Mouse (Mus musculus): ENCODE results near the gene Man1b1. TPM values are rescaled to one million over a fixed set of nuclear protein-coding genes. Genes with fewer than 3 reads are reported as not detected.

The Man1b1 gene
- polyA plus RNA-seq, 1 experiment from 2014 or later: 85.5 TPM

DNA sequence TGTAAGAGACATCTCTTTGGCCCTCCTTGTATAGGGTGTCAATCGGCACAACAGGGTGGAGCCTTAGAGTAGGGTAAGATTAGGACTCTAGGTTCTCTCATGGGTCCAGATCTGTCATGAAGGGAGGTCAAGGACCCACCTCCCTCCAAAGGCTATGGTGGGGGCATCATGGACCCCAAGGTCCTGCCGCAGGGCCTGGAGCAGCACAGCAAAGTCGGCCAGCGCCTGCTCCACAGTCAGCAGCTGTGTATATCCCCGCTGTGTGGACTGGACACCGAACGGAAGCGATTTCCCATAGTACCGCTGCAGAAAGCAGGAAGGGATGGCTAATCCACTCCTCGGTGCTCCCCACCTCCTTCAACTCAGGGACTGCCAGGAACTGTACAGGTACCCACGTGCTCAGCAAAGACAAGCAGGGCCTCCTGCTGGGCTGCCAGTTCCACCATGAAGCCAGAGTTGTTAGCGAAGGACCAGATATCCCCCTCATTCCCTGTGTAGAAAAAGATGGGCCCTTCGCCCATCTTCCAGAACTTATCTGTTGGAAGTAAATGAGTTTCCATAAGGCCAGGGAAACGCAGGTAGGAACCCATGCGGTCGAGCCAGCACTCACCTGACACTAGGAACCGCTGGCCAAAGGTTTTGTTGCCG is 23.4 kb downstream of the Man1b1 start:
- WGBS: 38% methylated on average over 18 of the region's 18 CpGs
- H3K36me3 ChIP-seq (ENCODE audit: control insufficient read depth, insufficient read depth, low read length): peaks cover 16% of the 10 kb centered on the region

DNA sequence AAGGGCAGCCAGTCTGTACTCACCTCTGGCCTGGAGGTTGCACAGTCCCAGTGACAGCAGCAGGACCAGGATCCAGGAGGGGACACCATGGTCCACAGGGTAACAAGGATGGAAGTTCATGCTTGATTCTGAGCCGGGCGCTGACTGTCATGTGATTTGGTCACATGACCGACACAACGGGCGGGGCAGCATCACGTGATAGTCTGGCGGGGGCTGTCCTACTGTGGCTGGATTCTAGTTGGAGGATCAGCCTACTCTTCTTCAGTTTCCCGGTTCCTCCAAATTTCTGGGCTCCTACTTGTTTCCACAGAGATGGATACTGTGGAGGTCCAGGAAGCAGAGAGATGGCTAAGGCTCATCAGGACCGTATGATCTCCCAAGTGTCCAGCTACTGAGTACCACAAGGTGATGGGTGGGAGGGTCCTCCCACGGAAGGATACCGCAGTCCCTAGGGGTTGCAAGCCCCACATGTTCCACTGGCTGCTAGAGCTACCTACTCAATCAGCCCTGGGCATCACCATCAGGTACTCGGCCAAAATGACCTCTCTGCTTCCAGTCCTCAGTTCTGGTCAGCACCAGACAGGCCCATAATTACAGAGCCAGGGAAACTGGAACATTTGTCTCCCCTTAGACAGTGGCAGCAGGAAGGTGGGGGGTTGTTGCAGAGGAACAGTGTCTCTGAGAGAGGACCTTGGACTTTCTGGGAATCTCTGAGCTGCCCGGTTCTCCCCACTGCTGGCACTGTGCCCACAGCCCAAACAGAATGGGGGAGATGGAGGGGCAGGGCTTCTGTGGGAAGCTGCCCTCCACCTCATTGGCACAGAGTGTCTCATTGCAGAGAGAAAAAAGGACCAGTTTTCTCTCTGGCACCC is 24.3 kb downstream of the Man1b1 start, which contains the start of gene Dpp7:
Gene Dpp7, minus strand, starts transcription at position 152 of the 872 bp plus-strand sequence.
- Histone ChIP-seq H3K9ac (replicated peaks; ENCODE audit: low read depth, low read length) (peak within 1 kb of the TSS; percentile 56), H3K27me3 (ENCODE audit: control insufficient read depth, insufficient read depth, low read length) (no peaks in the 10 kb centered on the region), H3K4me1 (ENCODE audit: control insufficient read depth, insufficient read depth, low read length) (peaks cover 14% of the 10 kb centered on the region), H3K4me3 (ENCODE audit: low read depth, low read length) (peak within 1 kb of the TSS; percentile 47), H3K4me2 (ENCODE audit: low read depth, low read length) (peak within 1 kb of the TSS; percentile 89), H3K36me3 (ENCODE audit: control insufficient read depth, insufficient read depth, low read length) (peaks cover 8% of the 10 kb centered on the region), H3K27ac (ENCODE audit: low read depth, low read length) (no peak within 1 kb of the TSS), H3K9me3 (ENCODE audit: control insufficient read depth, low read length) (no peaks in the 10 kb centered on the region)
- 6% methylated on average over 13 of the region's 13 CpGs for WGBS
- ATAC-seq (ENCODE audit: low read depth): peak; percentile 81

More for the DNA sequence above, 23.4 kb downstream of the Man1b1 start:
- Histone ChIP-seq H3K4me1 (ENCODE audit: control insufficient read depth, insufficient read depth, low read length) (peaks cover 14% of the 10 kb centered on the region), H3K4me3 (ENCODE audit: low read depth, low read length) (peak overlapping the region; percentile 47), H3K27ac (ENCODE audit: low read depth, low read length) (no peak overlapping the region), H3K9me3 (ENCODE audit: control insufficient read depth, low read length) (no peaks in the 10 kb centered on the region), H3K4me2 (ENCODE audit: low read depth, low read length) (peak overlapping the region; percentile 89), H3K9ac (replicated peaks; ENCODE audit: low read depth, low read length) (peak overlapping the region; percentile 56), H3K27me3 (ENCODE audit: control insufficient read depth, insufficient read depth, low read length) (no peaks in the 10 kb centered on the region)
- ATAC-seq (ENCODE audit: low read depth): peak; percentile 15; the same call in 1 of the 2 replicates

DNA sequence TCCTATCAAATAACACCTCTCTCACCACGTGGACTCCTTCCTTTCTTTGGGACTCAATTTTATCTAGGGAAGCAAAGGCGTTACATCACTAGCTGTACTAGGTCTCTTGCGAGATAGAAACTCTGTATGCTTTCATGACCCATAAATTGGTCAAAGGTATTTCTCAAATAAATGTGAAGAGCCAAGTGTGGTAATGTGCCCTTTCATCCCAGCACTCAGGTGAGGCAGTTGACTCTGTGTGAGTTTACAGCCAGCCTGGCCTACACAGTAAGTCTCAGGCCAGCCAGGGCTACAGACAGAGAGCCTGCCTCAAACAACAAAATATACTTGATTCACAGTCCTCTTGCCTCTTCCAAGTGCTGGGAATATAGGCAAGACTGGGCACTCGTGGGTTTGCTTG is 27.7 kb downstream of the Man1b1 start:
- ATAC-seq (ENCODE audit: low read depth): no peak
- WGBS: 77% methylated on average over 4 of the region's 4 CpGs

DNA sequence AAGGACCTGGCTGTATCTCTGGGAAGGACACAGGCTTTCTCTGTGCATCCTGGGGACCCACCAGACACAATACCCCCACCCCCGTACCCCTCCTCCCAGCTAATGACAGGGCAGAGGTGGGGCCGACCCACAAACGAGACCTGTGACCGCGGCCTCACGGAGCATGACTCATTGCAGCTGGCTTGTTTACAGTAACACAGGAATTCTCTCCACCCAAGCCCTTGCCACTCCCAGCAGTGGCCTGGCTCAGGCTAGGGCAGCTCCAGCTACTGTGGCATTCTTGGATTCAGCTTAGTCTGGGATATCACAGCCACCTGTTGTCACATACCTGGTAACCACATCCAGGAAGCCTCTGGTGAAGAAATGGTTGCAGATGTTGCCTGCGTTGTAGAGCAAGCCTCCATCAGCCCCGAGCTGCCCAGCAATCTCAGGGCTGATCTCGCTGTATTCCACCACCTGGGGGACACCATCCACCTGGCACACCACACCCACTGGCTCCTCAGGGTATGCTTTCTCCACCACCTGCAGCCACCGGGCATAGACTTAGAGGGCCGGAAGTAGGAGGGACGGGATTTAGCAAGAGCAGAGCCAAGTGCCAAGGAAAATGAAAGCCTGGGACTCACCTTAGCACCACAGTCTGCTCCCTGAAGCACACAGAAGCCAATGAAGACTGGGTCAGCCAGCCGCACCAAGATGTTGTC is 31.5 kb downstream of the Man1b1 start:
- Histone ChIP-seq H3K36me3 (ENCODE audit: control insufficient read depth, insufficient read depth, low read length) (no peaks in the 10 kb centered on the region), H3K9ac (replicated peaks; ENCODE audit: low read depth, low read length) (no peak overlapping the region), H3K27me3 (ENCODE audit: control insufficient read depth, insufficient read depth, low read length) (peaks cover 17% of the 10 kb centered on the region), H3K4me1 (ENCODE audit: control insufficient read depth, insufficient read depth, low read length) (0 out of 2 replicates have a peak, but pooled peaks cover 4% of the 10 kb centered on the region), H3K27ac (ENCODE audit: low read depth, low read length) (no peak overlapping the region), H3K4me3 (ENCODE audit: low read depth, low read length) (no peak overlapping the region), H3K9me3 (ENCODE audit: control insufficient read depth, low read length) (no peaks in the 10 kb centered on the region), H3K4me2 (ENCODE audit: low read depth, low read length) (no peak overlapping the region)
- no peak for ATAC-seq (ENCODE audit: low read depth)
- 72% methylated on average over 13 of the region's 13 CpGs for WGBS

More for the DNA sequence above, 27.7 kb downstream of the Man1b1 start:
- Histone ChIP-seq H3K4me1 (ENCODE audit: control insufficient read depth, insufficient read depth, low read length) (peaks cover 14% of the 10 kb centered on the region), H3K27ac (ENCODE audit: low read depth, low read length) (no peak overlapping the region), H3K9ac (replicated peaks; ENCODE audit: low read depth, low read length) (no peak overlapping the region), H3K9me3 (ENCODE audit: control insufficient read depth, low read length) (no peaks in the 10 kb centered on the region), H3K27me3 (ENCODE audit: control insufficient read depth, insufficient read depth, low read length) (peaks cover 6% of the 10 kb centered on the region; the same call in 1 of the 2 replicates), H3K4me3 (ENCODE audit: low read depth, low read length) (no peak overlapping the region), H3K36me3 (ENCODE audit: control insufficient read depth, insufficient read depth, low read length) (no peaks in the 10 kb centered on the region), H3K4me2 (ENCODE audit: low read depth, low read length) (no peak overlapping the region)

DNA sequence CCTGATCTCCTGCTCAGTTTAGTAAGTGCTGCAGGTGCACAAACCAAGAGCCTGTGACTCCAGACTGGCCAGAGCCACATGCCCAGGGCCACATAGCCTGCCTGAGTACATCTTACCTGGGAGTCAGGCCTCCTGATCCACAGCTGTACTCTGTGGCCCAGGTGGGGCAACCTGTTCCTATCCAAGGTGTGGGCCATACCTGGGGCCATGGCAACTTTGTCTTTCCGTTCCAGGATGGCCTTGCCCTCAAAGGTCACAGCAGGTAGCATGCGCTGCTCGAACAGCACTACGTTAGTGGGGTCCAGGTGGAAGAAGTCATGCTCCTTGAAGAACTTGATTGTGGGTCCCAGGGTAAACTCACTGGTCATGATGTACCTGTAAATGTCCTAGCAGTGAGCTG is 32.2 kb downstream of the Man1b1 start:
- no peaks in the 10 kb centered on the region for H3K36me3 ChIP-seq (ENCODE audit: control insufficient read depth, insufficient read depth, low read length)
- H3K27me3 ChIP-seq (ENCODE audit: control insufficient read depth, insufficient read depth, low read length): peaks cover 17% of the 10 kb centered on the region
- H3K9me3 ChIP-seq (ENCODE audit: control insufficient read depth, low read length): no peaks in the 10 kb centered on the region
- no peak overlapping the region for H3K27ac ChIP-seq (ENCODE audit: low read depth, low read length)
- no peak overlapping the region for H3K4me3 ChIP-seq (ENCODE audit: low read depth, low read length)
- peak overlapping the region; percentile 99; the same call in 1 of the 2 replicates for H3K4me2 ChIP-seq (ENCODE audit: low read depth, low read length)
- H3K4me1 ChIP-seq (ENCODE audit: control insufficient read depth, insufficient read depth, low read length): 0 out of 2 replicates have a peak, but pooled peaks cover 4% of the 10 kb centered on the region
- WGBS: 87% methylated on average over 4 of the region's 4 CpGs
- ATAC-seq (ENCODE audit: low read depth): no peak
- H3K9ac ChIP-seq (replicated peaks; ENCODE audit: low read depth, low read length): no peak overlapping the region

DNA sequence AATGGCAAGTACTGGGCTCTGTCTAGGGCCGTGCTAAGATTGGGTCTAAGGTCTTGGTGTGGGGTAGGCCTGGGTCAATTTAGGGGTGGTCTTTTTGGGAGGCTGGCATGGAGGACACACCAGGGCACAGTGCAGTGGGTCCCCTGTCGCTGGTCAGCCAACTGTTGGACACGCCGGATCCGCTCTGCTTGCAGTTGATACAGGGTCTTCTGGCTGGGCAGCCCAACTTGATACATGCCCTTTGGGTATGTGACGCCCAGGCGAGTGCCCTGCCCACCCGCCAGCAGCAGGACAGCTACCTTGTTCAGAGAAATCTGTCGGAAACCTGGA is 32.6 kb downstream of the Man1b1 start:
- H3K4me2 ChIP-seq (ENCODE audit: low read depth, low read length): peak overlapping the region; percentile 99
- no peak overlapping the region for H3K27ac ChIP-seq (ENCODE audit: low read depth, low read length)
- H3K36me3 ChIP-seq (ENCODE audit: control insufficient read depth, insufficient read depth, low read length): no peaks in the 10 kb centered on the region
- 0 out of 2 replicates have a peak, but pooled peaks cover 4% of the 10 kb centered on the region for H3K4me1 ChIP-seq (ENCODE audit: control insufficient read depth, insufficient read depth, low read length)
- WGBS: 36% methylated on average over 9 of the region's 9 CpGs
- peak overlapping the region; percentile 47 for H3K4me3 ChIP-seq (ENCODE audit: low read depth, low read length)
- ATAC-seq (ENCODE audit: low read depth): 0 out of 2 replicates have a peak, but pooled peaks have one; percentile 22
- no peaks in the 10 kb centered on the region for H3K9me3 ChIP-seq (ENCODE audit: control insufficient read depth, low read length)
- H3K9ac ChIP-seq (replicated peaks; ENCODE audit: low read depth, low read length): peak overlapping the region; percentile 63; the same call in 1 of the 2 replicates
- peaks cover 17% of the 10 kb centered on the region for H3K27me3 ChIP-seq (ENCODE audit: control insufficient read depth, insufficient read depth, low read length)

DNA sequence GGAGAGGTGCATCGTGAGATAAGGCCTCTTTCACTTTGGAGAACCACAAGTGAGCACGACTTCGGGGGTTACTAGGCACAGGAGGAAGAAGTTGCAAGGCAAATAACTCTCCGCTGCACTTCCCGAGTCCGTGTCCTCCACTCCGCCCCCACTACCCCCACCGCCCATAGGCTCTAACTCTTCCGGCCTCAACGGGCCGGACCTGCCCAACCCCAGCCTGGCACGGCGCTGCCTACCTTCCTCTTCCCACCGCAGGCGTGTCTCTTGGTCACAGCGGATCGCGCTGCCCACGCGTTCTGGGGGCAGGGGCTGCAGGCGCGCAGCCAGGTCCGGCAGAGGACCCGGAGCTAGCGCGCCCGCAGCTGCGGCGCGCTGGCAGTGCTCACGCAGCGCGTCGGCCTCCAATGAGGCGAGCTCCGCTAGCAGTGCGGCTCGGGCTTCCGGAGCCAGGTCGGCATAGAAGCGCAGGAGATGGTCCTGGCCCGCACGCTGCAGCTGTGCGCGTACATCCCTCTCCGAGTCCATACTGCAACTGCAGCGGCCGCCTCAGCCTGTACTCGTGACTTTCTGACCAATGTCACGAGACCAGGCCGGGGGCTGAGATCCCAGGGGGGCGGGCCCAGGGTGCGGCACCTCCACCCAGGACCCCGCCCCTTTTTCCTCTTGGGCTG is 33.1 kb downstream of the Man1b1 start, which contains the start of gene Uap1l1:
Gene Uap1l1, minus strand, starts transcription at position 592 of the 671 bp plus-strand sequence.
- WGBS: under 1% methylated on average over 54 of the region's 54 CpGs
- Histone ChIP-seq H3K27me3 (ENCODE audit: control insufficient read depth, insufficient read depth, low read length) (peaks cover 17% of the 10 kb centered on the region), H3K27ac (ENCODE audit: low read depth, low read length) (no peak within 1 kb of the TSS), H3K4me2 (ENCODE audit: low read depth, low read length) (peak within 1 kb of the TSS; percentile 99), H3K9me3 (ENCODE audit: control insufficient read depth, low read length) (no peaks in the 10 kb centered on the region), H3K36me3 (ENCODE audit: control insufficient read depth, insufficient read depth, low read length) (no peaks in the 10 kb centered on the region), H3K9ac (replicated peaks; ENCODE audit: low read depth, low read length) (peak within 1 kb of the TSS; percentile 63), H3K4me1 (ENCODE audit: control insufficient read depth, insufficient read depth, low read length) (0 out of 2 replicates have a peak, but pooled peaks cover 4% of the 10 kb centered on the region), H3K4me3 (ENCODE audit: low read depth, low read length) (peak within 1 kb of the TSS; percentile 47)
- peak; percentile 83 for ATAC-seq (ENCODE audit: low read depth)

DNA sequence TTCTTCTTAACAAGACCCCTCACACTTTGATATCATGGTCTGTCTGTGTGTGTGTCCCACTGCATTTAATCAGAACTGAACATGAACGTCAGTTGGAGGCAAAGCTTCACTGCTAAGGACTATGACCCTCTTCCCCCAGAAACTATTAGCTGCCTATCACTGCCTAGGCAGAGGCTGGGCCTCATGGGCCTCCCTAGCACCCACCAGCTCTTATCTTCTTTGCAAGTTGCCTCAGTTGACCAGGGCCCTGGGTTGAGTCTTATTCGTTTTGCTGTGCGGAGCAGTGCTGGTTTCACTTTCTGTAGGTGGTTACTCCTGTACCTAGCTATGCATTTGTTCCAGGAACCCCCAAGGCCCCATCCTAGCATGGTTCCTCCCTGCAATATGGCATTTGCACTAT is 37.9 kb downstream of the Man1b1 start:
- no peak overlapping the region for H3K4me3 ChIP-seq (ENCODE audit: low read depth, low read length)
- no peak for ATAC-seq (ENCODE audit: low read depth)
- 89% methylated on average over 3 of the region's 3 CpGs for WGBS

More for the DNA sequence above, 37.9 kb downstream of the Man1b1 start:
- Histone ChIP-seq H3K27me3 (ENCODE audit: control insufficient read depth, insufficient read depth, low read length) (peaks cover 10% of the 10 kb centered on the region), H3K4me2 (ENCODE audit: low read depth, low read length) (no peak overlapping the region), H3K4me1 (ENCODE audit: control insufficient read depth, insufficient read depth, low read length) (peaks cover 11% of the 10 kb centered on the region; the same call in 1 of the 2 replicates), H3K9ac (replicated peaks; ENCODE audit: low read depth, low read length) (no peak overlapping the region), H3K27ac (ENCODE audit: low read depth, low read length) (no peak overlapping the region), H3K36me3 (ENCODE audit: control insufficient read depth, insufficient read depth, low read length) (no peaks in the 10 kb centered on the region), H3K9me3 (ENCODE audit: control insufficient read depth, low read length) (no peaks in the 10 kb centered on the region)
